Mouse (Mus musculus): ENCODE results near the gene Matk.

Matk gene

GRCm38 (mm10) chr10:81302781-81303218, 50.1 kb downstream of the Matk start:
- no peak for DNase-seq (ENCODE audit: low read depth, low spot score)

GRCm38 (mm10) chr10:81303258-81303657, 50.5 kb downstream of the Matk start:
- DNase-seq (ENCODE audit: low read depth, low spot score): no peak

GRCm38 (mm10) chr10:81303761-81304160, 51.0 kb downstream of the Matk start:
- no peak for DNase-seq (ENCODE audit: low read depth, low spot score)

GRCm38 (mm10) chr10:81304597-81305238, 52.0 kb downstream of the Matk start:
- DNase-seq (ENCODE audit: low read depth, low spot score): no peak

GRCm38 (mm10) chr10:81305663-81306062, 52.9 kb downstream of the Matk start:
- DNase-seq (ENCODE audit: low read depth, low spot score): no peak

GRCm38 (mm10) chr10:81306173-81306668, 53.5 kb downstream of the Matk start:
- no peak for DNase-seq (ENCODE audit: low read depth, low spot score)

- no peak for DNase-seq (ENCODE audit: low read depth, low spot score)
Observed at GRCm38 (mm10) chr10:81306837-81307682, 54.3 kb downstream of the Matk start.

- DNase-seq (ENCODE audit: low read depth, low spot score): no peak
Observed at GRCm38 (mm10) chr10:81309571-81309970, 56.8 kb downstream of the Matk start.

All from retina, adult 2 months (tissue).